Mouse (Mus musculus) 416B (cell line): ENCODE data around the gene Tmem179.
A peak's percentile ranks its signal among the peaks of the same experiment; 100 is the strongest.

Experiments
- DNase-seq: peaks from one replicate; pipeline ENCODE4 v3.0.0; 2011; ENCODE audit warnings: low read depth

Tmem179 gene

DNA sequence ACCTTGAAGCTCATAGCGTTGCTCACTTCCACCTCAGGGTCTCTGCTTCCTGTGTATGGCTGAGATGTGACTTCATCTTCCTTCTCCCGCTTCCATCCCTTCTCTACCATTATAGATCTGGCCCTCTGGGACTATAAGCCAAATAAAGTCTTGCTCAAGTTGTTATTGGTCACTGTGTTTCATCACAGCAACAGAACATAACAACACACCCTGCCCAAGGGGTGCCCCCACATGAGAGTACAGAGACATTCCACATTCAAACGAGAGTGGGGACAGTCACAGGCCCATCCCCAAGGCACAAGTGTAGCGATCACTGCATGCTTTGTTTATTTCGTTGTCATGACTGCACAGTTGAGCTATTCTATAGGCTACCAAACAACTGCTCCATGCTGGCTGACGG lies 20.7 kb upstream of the Tmem179 start:
- DNase-seq, result no peak

DNA sequence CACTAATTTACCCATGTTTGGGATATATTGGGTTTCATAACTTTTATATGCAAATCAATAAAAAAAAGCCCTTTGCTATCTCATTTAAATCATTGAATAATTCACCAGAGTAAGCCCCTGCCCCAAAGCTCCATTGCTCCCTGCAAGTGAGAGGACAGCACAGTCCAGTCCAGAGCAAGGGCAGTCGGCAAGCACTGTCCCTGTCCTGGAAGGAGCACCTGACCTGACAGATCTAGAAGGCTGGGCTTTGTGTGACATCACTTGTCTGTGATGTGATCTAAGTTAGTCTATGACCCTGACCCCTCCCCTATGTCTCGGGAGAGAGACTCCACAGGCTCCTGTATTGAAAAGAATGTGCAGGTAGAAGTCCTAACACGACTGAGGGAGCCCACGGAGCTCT lies 17.2 kb upstream of the Tmem179 start:
- DNase-seq, result no peak

DNA sequence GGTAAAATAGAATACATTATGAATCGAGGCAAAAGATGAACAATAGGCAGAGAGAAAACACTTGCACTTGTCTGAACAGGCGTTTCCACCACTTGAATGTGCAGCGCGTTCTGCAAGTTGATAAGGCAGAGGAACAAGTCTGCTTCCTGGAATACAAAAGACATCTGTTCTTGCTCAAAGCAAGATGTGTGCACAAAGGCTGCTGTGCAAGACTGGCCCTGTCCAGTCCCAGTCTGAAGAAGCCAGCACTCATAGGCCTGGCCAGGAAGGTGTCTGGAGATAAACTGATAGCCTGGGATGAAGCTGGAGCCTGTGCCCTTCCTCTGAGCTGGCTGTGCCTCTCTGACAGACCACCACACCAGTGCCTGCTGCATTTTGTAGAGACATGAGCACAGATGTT lies 1.6 kb upstream of the Tmem179 start:
- DNase-seq, result no peak

DNA sequence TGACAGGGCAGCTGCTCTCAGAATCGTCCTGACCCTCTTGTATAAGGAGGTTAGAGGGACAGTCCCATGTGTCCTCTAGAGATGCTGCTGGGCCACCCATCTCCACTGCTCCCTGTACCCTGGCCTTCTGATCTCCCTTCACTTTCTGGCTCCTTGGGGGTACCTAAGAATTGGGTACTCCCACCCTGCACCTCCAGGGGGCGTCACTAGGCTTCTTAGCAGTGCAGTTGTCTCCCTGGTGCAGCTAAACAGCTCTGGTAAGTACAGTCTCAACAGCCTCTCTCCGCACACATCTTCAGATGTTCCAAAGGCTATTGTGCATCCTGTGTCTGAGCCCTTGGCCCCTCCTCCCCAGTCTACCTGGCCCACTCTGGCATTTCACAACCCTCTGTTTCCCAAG lies 1.6 kb downstream of the Tmem179 start:
- no peak for DNase-seq

DNA sequence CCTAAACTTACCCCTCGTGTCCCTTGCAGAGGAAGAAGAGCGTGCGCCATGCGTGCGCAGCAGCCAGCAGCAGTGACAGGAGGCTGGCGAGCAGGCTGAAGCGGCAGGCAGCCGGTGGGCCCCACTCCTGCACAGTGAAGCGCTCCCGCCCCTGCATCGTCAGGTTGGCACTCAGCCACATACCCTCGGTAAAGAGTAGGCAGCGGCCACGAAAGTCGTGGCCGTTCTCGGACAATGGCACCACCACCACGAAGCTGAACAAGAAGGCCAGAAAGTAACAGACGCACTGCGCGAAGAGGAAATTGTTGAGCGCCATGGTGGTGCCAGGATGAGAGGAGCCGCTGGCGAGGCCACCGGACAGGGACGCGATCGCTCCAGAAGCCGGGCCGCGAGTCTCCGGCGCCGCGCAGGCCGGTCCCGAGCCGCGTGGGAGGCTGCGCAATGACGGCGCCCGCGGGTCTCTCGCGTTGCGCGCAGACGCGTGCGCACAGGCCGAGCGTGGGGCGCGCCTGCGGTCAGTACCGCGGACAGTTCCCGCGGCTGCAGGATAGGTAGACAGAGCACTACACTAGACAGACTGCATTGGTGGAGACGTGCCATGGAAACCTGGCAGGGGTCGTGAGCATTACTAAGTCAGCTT lies 5.7 kb downstream of the Tmem179 start:
- no peak for DNase-seq

DNA sequence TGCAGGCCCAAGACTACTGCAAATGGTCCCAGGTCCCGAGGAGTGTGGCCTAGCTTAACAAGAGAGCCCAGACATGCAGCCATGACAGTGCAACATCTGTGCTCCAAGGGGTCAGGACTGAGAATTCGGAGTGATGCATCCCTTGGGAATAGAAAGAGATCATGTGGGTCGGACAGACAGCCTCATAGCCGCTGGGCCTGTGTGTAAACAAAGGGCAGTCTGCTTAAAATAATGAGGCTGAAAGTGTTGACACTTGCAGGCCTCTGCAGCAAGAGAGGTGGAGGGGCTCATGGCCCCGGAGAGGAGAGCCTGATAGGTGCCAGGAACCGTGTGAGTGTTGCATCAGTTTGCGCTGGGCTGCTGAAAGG lies 6.2 kb downstream of the Tmem179 start:
- DNase-seq, result no peak

DNA sequence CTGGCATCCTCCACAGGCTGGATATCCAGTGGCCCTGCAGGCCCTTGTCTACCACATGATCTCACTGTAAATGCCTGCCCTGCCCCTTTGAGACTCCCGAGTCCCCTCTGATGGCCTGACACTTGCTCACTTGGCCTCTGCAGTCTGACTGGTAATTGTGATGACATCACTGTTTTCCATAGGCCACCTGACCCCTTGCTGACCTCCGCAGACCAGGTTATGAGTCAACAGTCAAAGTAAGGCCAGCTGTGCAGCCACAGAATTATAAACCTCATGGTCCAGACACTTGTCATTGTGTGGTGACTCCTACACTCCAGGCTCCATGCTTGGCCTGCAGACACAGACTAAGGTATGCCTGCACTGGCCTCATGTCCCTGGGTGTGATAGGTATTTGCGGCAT lies 8.6 kb downstream of the Tmem179 start:
- DNase-seq, result peak; percentile 12

DNA sequence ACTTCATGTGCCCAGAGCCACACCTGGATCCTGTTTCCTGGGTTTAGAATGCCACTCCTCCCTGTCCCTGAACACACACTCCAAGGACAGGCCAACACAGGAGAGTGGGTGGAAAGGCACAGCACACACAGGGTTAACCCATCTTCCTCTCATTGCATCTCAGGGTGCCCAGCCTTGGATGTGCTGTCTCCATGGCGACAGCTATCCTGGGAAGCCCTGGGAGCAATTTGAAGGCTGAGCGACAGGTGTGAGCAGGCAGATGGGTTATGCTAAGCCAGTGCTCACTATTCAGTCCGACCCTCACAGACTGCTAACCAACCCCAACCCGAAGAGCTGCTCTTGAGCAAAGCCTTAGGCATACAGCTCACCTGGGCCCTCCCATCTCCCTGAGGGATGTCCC lies 9.3 kb downstream of the Tmem179 start:
- DNase-seq, result no peak

DNA sequence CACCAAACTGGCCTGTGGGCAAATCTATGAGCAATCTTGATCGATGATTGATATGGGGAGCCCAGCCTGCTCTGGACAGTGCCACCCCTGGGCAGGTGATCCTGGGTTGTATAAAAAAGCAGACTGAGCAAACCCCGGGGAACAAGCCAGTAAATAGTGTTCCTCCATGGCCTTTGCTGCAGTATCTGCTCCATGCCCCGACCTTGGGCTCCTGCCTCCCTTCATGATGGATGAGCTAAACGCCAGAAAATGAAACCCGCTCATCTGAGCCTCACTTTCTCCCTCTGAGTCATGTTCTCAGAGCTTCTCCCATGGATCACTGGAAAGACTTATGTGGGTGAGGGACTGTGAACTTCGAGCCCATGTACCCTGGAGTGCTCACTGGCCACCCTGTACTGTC lies 10.3 kb downstream of the Tmem179 start:
- DNase-seq, result no peak

DNA sequence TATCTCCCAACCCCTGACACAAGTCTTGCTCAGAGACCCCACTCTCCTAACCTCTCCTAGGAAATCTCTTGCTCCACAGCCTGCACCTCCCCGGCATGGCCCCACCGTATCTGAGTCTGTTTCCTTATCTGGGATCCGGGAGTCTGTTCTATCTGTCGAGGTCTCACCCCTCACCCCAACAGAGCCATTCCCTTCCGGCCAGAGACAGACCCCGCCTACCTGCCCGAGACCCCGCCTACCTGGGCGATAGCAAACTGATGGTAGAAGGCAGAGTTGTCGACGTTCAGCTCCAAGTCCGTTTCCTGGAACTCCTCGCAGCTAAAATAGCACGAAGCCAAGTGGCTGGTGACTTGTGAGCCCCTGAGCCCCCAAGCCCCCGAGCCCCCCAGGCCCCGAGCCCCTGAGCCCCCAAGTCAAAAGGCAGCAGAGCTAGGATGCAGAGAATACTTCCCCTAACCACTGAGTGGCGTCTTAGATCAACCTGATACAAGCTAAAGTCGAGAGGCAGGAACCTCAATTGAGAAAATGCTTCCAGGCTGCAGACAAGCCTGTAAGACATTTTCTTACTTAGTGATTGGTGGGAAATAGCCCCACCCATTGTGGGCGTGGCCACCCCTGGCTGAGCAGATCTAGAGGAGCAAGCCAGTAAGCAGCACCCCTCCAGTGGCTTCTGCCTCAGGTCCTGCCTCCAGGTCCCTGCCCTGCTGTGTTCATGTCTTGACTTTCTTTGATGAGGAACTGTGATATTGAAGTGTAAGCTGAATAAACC lies 13.4 kb downstream of the Tmem179 start:
- no peak for DNase-seq

DNA sequence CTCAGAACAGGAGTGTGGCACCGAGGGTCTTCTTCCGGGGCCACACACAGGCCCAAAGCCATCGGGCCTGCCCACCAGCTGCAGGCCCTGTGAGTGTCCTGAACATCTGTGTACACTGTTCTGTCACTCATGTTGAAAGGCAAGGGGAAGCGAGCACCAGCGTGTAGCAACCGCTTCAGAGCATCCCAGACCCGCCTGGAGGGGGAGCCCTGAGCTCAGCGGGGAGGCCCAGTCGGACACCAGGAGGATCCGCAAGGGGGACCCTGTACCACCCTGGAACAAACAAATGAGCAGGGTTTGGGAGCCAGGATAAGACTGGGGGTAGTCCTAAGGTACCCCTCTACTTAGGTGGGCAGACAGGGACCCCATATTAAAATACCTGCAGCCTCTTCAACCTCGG lies 17.9 kb downstream of the Tmem179 start:
- no peak for DNase-seq

DNA sequence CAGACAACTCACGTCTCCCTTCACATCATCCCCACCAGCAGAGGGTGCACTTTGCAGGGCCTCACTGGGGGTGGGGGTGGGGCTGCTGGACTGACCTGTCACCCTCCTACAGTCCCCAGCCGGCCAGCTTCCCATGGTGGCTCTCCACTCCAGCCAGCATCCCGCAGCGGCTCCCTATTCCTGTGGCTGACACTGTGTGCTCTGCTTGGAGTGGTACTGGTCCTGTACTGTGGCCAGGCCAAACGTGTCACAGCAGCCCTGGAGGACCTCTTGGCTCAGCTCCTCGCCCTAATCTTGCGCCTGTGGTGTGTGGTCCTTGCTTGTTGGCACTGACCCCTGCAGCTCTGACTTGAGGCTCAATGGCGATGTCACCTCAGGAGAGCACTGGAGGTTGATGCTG lies 18.8 kb downstream of the Tmem179 start:
- DNase-seq, result no peak

DNA sequence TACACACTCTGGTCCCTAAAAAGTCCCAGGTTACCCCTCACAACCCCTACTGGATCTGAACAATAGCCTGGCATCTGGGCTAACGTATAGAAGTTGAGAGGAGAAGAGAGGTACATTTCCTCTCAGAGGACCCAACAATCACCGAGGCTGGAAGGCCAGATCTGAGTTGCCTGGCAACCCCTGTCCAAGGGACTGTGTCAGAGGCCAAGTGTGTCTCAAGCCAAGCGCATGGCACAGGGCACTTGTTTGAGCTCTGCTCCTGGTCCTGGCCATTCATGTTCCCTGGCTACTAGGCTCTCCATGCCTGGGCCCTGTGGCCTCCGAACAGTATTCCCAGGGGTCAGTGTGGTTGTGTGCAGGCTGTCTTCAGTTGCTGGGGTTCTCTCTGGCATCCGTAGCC lies 20.4 kb downstream of the Tmem179 start:
- DNase-seq, result no peak

DNA sequence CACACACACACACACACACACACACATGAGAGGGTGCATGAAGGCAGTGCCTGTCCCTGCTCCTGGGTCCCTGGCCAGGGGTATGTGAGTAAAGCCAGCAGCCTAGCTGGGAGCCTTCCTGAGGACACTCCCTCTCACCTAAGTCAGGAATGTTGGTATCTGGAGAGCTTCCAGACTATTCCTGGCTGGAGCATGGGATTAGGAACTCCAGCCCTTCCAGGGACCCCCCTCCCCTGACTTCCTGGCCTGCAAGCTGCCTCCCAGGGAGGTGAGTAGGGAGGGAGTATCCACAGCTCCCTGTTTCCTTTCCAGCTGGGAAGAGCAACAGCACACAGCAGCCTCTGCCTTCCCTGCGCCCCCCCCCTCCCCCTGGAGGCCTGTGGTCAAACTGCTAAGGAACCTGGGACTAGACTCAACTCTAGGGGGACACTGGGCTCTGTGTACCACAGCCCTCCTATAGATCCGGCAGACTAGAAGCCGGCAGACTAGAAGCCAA lies 26.1 kb downstream of the Tmem179 start:
- DNase-seq, result no peak

DNA sequence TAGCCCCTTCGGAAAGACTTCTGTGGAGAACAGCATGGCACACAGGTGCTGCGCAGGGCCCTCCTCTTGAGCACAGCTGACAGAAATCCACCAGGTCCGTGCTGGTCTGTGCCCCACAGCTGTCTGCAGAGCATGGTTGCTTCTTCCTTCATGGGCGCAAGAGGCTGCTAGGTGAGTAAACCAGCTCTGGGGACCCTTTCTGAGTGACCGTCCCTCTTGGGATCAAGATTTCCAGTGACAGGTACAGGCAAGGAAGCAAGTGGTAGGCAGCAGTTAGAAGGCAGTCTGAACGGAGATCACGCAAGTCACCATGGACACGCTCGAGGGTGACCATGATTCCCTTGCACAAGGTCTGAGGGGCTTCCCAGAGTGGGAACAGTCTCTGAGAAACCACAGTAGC lies 27.0 kb downstream of the Tmem179 start:
- DNase-seq, result no peak

DNA sequence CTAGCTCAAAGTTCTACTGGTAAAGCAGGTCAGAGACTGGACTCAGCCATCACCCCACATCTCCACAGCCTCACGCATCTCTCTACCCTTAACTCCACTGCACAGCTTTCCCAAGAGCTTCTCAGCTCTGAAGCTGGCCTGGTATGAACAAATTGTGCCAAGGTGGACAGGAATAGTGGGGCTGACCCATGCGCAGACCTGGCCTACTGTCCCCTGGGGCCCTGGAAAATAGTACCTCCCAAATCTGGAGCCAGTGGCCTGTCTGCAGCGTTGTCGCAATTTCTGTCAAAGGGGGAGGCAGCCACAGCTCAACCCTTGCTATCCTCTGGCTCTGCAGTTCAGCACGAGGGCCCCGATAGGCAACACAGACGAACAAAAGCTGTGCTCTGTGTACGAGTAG lies 27.4 kb downstream of the Tmem179 start, which contains the start of gene A530016L24Rik:
Gene A530016L24Rik, plus strand, starts transcription at position 315 of the 400 bp plus-strand sequence.
- DNase-seq, result no peak

DNA sequence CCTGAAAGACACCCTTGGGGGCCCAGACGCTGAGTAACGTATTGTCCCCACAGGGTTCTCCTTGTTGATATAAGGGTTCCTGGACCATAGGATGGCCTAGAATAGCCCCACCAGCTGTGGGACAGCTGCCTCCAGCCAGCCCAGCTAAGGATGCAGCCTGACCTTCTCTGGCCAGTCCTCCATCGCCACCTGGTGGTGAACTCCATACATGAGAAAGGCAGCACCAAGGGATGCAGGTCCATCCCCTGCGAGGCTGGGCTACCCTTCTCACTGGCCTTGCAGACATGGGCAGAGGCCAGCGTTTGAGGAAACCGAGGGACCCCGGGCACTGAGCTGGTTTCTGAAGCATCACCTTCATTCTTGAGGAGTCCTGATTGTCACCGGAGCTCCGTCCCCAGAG lies 42.8 kb downstream of the Tmem179 start:
- DNase-seq, result peak; percentile 61

DNA sequence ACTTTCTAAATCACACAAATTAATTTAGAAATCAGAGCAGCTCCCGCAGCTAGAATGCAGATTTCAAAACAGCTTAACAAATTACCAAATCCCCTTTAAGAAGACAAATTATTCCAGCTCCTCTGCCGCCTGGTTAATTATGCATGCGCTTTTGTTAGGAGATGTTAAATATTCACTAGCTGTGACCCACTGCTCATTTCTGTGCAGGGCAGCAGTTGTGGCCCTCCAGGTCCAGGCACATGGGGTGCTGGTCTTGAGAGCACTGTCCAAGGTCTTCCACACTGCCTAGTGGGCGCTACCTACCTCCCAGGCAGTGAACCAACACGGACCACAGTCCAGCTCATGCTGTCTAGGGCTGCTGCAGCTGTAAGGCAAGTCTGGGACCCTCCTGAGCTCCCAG lies 46.3 kb downstream of the Tmem179 start:
- no peak for DNase-seq

DNA sequence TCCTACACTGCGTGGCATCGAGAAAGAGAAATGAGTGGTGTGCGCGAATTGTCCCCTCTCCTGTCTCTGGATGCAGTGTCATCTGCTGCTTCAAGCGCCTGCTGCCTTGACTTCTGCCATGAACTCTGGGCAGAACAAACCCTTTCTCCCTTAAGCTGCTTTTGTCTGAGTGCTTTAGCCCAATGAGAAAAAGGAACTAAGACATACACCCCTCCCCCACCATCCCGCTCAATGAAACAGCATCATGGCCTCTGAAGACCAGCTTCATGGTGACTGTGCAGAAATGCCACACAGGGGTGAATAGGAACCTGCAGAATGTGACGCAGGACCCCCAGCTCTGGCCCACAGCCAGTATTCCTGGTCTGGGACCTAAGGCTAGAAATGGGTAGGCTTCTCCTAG lies 47.2 kb downstream of the Tmem179 start:
- DNase-seq, result no peak

DNA sequence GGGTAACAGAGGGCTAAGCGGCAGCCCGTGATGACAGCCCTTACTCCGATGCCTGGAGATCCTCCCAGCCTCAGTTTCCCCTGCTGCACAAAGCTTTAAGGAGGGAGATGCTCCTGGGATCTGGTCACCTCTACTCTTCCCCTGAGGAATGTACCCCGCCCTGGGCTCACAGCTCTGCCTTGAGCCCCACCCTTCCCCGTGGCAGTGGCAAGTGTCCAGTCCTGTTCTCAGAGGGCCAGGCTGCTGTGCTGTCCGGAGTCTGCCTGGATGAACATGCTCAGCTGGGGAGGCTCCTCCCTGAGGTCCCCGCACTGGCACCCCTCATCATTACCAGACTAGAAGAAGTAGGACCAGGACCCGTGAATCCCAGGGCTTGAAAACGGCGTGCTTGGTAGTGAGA lies 49.2 kb downstream of the Tmem179 start:
- DNase-seq, result no peak

DNA sequence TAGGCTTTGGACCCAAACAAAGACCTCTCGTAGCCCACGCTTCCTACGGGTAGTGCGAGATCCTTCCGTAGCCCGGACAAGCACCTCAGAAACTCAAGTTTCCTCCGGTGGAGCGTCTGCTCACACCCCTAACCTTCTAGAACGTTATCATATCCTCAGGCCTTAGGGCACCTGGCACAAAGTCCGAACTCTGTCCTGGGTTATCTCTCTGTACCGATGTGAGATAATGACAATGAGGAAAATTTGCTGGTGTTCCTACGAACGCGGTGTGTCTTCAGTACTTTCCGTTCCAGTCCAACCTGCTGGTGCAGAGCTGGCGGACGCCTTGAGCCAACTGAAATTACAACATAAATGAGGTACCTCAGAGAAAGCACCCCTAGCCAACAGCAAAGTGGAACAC lies 50.6 kb downstream of the Tmem179 start:
- DNase-seq, result no peak

DNA sequence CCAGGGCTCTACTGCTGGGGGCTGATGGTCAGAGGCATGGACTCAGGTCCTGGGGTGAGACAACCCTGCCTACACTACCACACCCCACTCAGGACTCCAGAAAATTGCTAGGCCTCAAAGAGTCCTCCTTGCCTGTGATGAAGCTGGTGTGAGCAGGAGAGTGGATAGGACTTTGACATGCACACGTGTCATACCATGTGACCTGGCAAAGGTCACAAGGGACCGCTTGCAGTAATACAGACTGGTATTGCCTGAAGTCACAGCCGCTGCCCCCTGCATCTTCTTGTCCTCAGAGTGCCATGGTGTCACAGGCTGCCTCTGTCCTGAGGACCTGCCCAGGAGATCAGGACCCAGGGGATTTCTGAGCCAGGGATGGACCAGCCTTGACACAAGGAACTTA lies 52.0 kb downstream of the Tmem179 start:
- peak; percentile 8 for DNase-seq

DNA sequence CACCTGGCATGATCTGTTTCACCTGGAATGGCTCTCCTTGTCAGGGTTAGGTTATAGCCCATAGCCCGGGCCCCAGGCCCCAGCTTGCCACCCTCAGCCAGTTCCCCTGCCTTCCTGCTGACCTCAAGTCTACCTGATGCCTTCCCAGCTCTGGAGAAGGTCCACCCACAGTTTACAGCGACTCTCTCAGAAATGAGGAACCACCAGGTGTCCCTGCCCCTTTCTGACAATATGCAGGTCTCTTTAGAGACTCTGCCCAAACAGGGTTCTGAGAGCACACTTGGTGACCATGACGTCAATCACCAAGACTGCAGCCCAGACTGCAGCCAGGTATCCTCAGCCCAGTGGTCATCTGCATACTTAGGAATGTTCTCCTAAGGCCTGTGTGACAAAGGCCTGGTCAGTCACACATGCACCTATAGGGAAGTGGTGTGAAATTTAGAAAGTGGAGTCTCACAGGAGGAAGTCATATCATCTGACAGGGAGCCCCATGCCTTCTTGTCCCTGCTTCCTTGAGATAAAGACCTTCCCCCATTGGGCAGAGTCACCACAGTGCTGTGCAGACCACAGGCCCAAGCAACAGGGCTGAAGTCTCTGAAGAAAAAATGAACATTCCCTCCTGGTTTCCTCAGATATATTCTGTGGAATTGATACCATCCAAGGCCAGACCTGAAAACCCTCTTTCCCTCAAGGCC lies 52.6 kb downstream of the Tmem179 start:
- peak; percentile 51 for DNase-seq
